Mouse (Mus musculus): ENCODE data around the gene Ppm1k. TPM values are rescaled to one million over a fixed set of nuclear protein-coding genes. Genes with fewer than 3 reads are reported as not detected.
A peak's percentile ranks its signal among the peaks of the same experiment; 100 is the strongest.

Ppm1k gene
- total and polyA plus RNA-seq, 3 experiments, result 18.0 to 103 (median 70.9) TPM

- intact Hi-C loops (cut with DNase I), result loop anchor here (10.0 kb wide), 1 partner anchor 817 kb away; the partner anchor contains the start of gene Avl9
- H3K4me1 ChIP-seq (ENCODE audit: control insufficient read depth, insufficient read depth, low read length), result peaks cover 4% of the 10 kb centered on the region; the same call in 1 of the 2 replicates
- no peak overlapping the region for H3K9ac ChIP-seq (ENCODE audit: low read depth, low read length)
- 50% methylated on average over 1 of the region's 1 CpGs for WGBS
- H3K27me3 ChIP-seq (ENCODE audit: control insufficient read depth, insufficient read depth, low read length), result no peaks in the 10 kb centered on the region
- no peak for DNase-seq
- no peak overlapping the region for H3K4me3 ChIP-seq
- H3K27ac ChIP-seq, result peak overlapping the region; percentile 59
- peaks cover 17% of the 10 kb centered on the region for H3K36me3 ChIP-seq (ENCODE audit: control insufficient read depth, insufficient read depth, low read length)
- H3K79me2 ChIP-seq (replicated peaks; ENCODE audit: control insufficient read depth, insufficient read depth, low read length), result peaks cover 4% of the 10 kb centered on the region; the same call in 1 of the 2 replicates
- TF ChIP-seq POLR2A (IDR thresholded peaks at IDR 0.05; ENCODE audit: insufficient read depth, low read depth, low read length) (no peak), CTCF (IDR thresholded peaks at IDR 0.05) (no peak), EP300 (IDR thresholded peaks at IDR 0.05; ENCODE audit: insufficient read depth, low read depth, low read length) (no peak)
Measured at GRCm38 (mm10) chr6:57531441-57531840, 3.8 kb downstream of the Ppm1k start.

GRCm38 (mm10) chr6:57531011-57531410 lies 4.3 kb downstream of the Ppm1k start:
- no peak for DNase-seq
- WGBS, result 45% methylated on average over 4 of the region's 4 CpGs
- Histone ChIP-seq H3K27ac (peak overlapping the region; percentile 59), H3K4me1 (ENCODE audit: control insufficient read depth, insufficient read depth, low read length) (peaks cover 4% of the 10 kb centered on the region; the same call in 1 of the 2 replicates), H3K9ac (ENCODE audit: low read depth, low read length) (no peak overlapping the region), H3K4me3 (no peak overlapping the region), H3K36me3 (ENCODE audit: control insufficient read depth, insufficient read depth, low read length) (peaks cover 17% of the 10 kb centered on the region), H3K27me3 (ENCODE audit: control insufficient read depth, insufficient read depth, low read length) (no peaks in the 10 kb centered on the region), H3K79me2 (replicated peaks; ENCODE audit: control insufficient read depth, insufficient read depth, low read length) (peaks cover 4% of the 10 kb centered on the region; the same call in 1 of the 2 replicates)
- intact Hi-C loops (cut with DNase I), result loop anchor here (10.0 kb wide), 1 partner anchor 816 kb away; the partner anchor contains the start of gene Avl9
- TF ChIP-seq CTCF (IDR thresholded peaks at IDR 0.05) (0 out of 2 replicates have a peak, but pooled peaks have one; percentile 7), POLR2A (IDR thresholded peaks at IDR 0.05; ENCODE audit: insufficient read depth, low read depth, low read length) (no peak), EP300 (IDR thresholded peaks at IDR 0.05; ENCODE audit: insufficient read depth, low read depth, low read length) (no peak)

DNA sequence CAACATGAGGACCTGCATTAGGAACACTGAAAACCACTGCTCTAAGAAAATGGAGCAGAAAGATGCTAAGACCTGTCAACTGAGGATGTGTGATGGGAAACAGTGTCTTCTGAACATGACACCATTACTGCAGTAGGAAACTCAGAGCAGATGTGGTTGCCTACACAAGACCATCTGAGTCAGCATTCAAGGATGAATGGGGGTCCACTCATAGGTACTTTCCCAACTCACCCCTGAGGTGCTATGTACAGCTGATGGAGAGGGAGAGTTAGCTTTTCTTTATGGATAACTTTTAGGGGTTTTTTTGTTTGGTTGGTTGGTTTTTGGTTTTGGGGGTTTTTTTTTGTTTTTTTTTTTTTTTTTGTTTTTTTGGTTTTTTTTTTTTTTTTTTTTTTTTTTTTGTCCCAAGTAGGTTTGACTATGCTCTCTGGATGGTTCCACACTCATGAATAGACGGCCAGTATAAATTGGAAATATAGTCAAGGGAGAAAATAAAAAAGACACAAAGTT lies 5.9 kb downstream of the Ppm1k start:
- Histone ChIP-seq H3K79me2 (replicated peaks; ENCODE audit: control insufficient read depth, insufficient read depth, low read length) (peaks cover 4% of the 10 kb centered on the region; the same call in 1 of the 2 replicates), H3K27ac (no peak overlapping the region), H3K4me1 (ENCODE audit: control insufficient read depth, insufficient read depth, low read length) (peaks cover 4% of the 10 kb centered on the region; the same call in 1 of the 2 replicates), H3K36me3 (ENCODE audit: control insufficient read depth, insufficient read depth, low read length) (peaks cover 17% of the 10 kb centered on the region), H3K4me3 (no peak overlapping the region), H3K9ac (ENCODE audit: low read depth, low read length) (no peak overlapping the region), H3K27me3 (ENCODE audit: control insufficient read depth, insufficient read depth, low read length) (no peaks in the 10 kb centered on the region)
- intact Hi-C loops (cut with DNase I), result no loop called here
- TF ChIP-seq EP300 (IDR thresholded peaks at IDR 0.05; ENCODE audit: insufficient read depth, low read depth, low read length) (no peak), POLR2A (IDR thresholded peaks at IDR 0.05; ENCODE audit: insufficient read depth, low read depth, low read length) (no peak)
- 88% methylated on average over 1 of the region's 1 CpGs for WGBS
- no peak for DNase-seq

- Histone ChIP-seq H3K27ac (no peak overlapping the region), H3K9ac (ENCODE audit: low read depth, low read length) (no peak overlapping the region), H3K27me3 (ENCODE audit: control insufficient read depth, insufficient read depth, low read length) (no peaks in the 10 kb centered on the region), H3K4me1 (ENCODE audit: control insufficient read depth, insufficient read depth, low read length) (no peaks in the 10 kb centered on the region; the same call in 1 of the 2 replicates), H3K4me3 (no peak overlapping the region), H3K36me3 (ENCODE audit: control insufficient read depth, insufficient read depth, low read length) (peaks cover 11% of the 10 kb centered on the region), H3K79me2 (replicated peaks; ENCODE audit: control insufficient read depth, insufficient read depth, low read length) (peaks cover 2% of the 10 kb centered on the region)
- intact Hi-C loops (cut with DNase I), result no loop called here
- TF ChIP-seq CTCF (IDR thresholded peaks at IDR 0.05) (no peak), POLR2A (IDR thresholded peaks at IDR 0.05; ENCODE audit: insufficient read depth, low read depth, low read length) (no peak), EP300 (IDR thresholded peaks at IDR 0.05; ENCODE audit: insufficient read depth, low read depth, low read length) (no peak)
- 97% methylated on average over 2 of the region's 2 CpGs for WGBS
- no peak for DNase-seq
Measured at GRCm38 (mm10) chr6:57526933-57527332, 8.3 kb downstream of the Ppm1k start.

GRCm38 (mm10) chr6:57524742-57525141 lies 10.5 kb downstream of the Ppm1k start:
- intact Hi-C loops (cut with DNase I), result no loop called here
- no peak overlapping the region for H3K9ac ChIP-seq (ENCODE audit: low read depth, low read length)
- H3K4me3 ChIP-seq, result no peak overlapping the region
- no peaks in the 10 kb centered on the region; the same call in 1 of the 2 replicates for H3K4me1 ChIP-seq (ENCODE audit: control insufficient read depth, insufficient read depth, low read length)
- no peak overlapping the region for H3K27ac ChIP-seq
- no peak for DNase-seq
- WGBS, result 88% methylated on average over 10 of the region's 10 CpGs
- no peaks in the 10 kb centered on the region for H3K27me3 ChIP-seq (ENCODE audit: control insufficient read depth, insufficient read depth, low read length)
- H3K79me2 ChIP-seq (replicated peaks; ENCODE audit: control insufficient read depth, insufficient read depth, low read length), result peaks cover 4% of the 10 kb centered on the region
- no peak for TF ChIP-seq CTCF (IDR thresholded peaks at IDR 0.05)
- TF ChIP-seq EP300 (IDR thresholded peaks at IDR 0.05; ENCODE audit: insufficient read depth, low read depth, low read length), result no peak
- no peak for TF ChIP-seq POLR2A (IDR thresholded peaks at IDR 0.05; ENCODE audit: insufficient read depth, low read depth, low read length)
- peaks cover 5% of the 10 kb centered on the region; the same call in 1 of the 2 replicates for H3K36me3 ChIP-seq (ENCODE audit: control insufficient read depth, insufficient read depth, low read length)
